Mouse (Mus musculus): Measurements from ENCODE around the gene Abcb7.

DNA sequence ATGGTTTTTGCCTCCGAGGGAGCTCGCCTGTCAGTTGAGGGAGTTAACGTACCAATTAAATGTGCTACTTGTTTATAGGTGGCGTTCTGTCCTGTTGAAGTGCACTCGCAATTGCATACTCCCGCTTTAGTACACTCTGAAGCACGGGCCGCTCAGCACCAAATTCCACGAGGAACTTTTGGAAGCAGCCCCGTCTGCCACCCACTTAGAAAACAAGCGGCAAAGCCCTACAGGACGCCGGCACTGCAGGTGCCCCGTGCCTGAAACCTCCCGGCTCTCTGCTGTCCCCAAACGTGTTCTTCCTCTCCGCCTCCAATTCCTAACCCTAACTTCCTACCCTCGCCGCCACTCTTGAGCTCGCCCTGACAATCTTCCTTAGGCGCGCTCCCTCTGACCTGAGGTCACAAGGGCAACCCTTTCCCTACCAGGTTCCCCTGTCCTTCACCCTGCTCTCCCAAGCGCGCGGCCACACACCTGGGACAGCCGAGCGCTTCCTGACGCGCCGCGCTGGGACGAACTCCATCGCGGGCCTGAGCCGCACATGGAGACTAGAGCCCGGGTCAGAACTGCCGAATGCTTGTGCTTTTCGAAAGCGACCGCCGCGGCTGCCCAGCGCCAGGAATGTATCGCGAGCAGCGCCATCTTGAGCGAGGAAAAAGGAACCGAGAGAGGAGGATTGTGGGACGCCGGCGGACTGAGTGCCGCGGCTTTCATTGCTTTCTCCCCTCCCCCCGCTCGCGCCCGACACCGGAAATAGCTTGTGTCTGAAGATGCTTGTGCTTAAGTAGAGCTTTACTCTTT, at the start of gene Abcb7:
- TF ChIP-seq CTCF (conservative IDR thresholded peaks at IDR 0.05; ENCODE audit: insufficient read depth, insufficient read length, low read depth, low read length): no peak
- TF ChIP-seq POLR2A (IDR thresholded peaks at IDR 0.05; ENCODE audit: low read depth, low read length): peak; percentile 22

All from kidney, adult 2 months (tissue).